Mouse (Mus musculus) neural tube, embryonic 12.5 days (tissue): ENCODE results near the gene Fam222a. TPM values are rescaled to one million over a fixed set of nuclear protein-coding genes. Genes with fewer than 3 reads are reported as not detected.
A peak's percentile ranks its signal among the peaks of the same experiment; 100 is the strongest.

Experiments
- ATAC-seq: fragments of 200-750 bp; cut with Nextera tagmentation; 2 replicates; pipeline ENCODE4 v1.8.0; 2017; ENCODE audit warnings: low read depth, mild to moderate bottlenecking, moderate TSS enrichment, moderate library complexity; ENCODE audit not compliant: low FRiP score
- H3K27ac ChIP-seq: fragments of 300-500 bp; sonication (generic); 2 replicates; pipeline ENCODE4 v1.5.1; 2016
- H3K27me3 ChIP-seq: fragments of 300-500 bp; sonication (generic); replicated peaks from 2 replicates; pipeline ENCODE4 v1.6.1; 2016; ENCODE audit warnings: mild to moderate bottlenecking
- H3K36me3 ChIP-seq: fragments of 300-500 bp; sonication (generic); 2 replicates; pipeline ENCODE4 v1.6.1; 2016; ENCODE audit warnings: mild to moderate bottlenecking
- H3K4me1 ChIP-seq: fragments of 300-500 bp; sonication (generic); 2 replicates; pipeline ENCODE4 v1.6.1; 2016
- H3K4me2 ChIP-seq: fragments of 300-500 bp; sonication (generic); replicated peaks from 2 replicates; pipeline ENCODE4 v1.6.1; 2016; ENCODE audit warnings: mild to moderate bottlenecking
- H3K4me3 ChIP-seq: fragments of 300-500 bp; sonication (generic); 2 replicates; pipeline ENCODE4 v1.5.1; 2016
- H3K9ac ChIP-seq: fragments of 300-500 bp; sonication (generic); 2 replicates; pipeline ENCODE4 v1.6.1; 2016; ENCODE audit warnings: mild to moderate bottlenecking
- H3K9me3 ChIP-seq: fragments of 300-500 bp; sonication (generic); 2 replicates; pipeline ENCODE4 v1.6.1; 2016; ENCODE audit warnings: mild to moderate bottlenecking
- WGBS: fragments of 180-500 bp; shearing (Covaris S2); methylation state at CpG from one replicate; pipeline ENCODE4 v1.1.7; 2016; 5-methylcytosine and 5-hydroxymethylcytosine counted together
- polyA plus RNA-seq: library from polyadenylated mRNA; unstranded; fragments of >200 nt; fragmentation: Nextera tagmentation; extraction: Ambion mirVana; gene quantifications from 2 replicates; pipeline ENCODE4 v1.2.1, GENCODE M21; 2016

The Fam222a gene
- polyA plus RNA-seq, 1 experiment from 2014 or later: 8.0 TPM

- no peaks in the 10 kb centered on the region for H3K27me3 ChIP-seq
- H3K9ac ChIP-seq: no peak overlapping the region
- no peaks in the 10 kb centered on the region for H3K36me3 ChIP-seq
- WGBS: 32% methylated on average over 8 of the region's 8 CpGs
- H3K4me2 ChIP-seq: no peak overlapping the region
- ATAC-seq: no peak
- H3K4me1 ChIP-seq: no peaks in the 10 kb centered on the region
- H3K4me3 ChIP-seq: no peak overlapping the region
- H3K27ac ChIP-seq: no peak overlapping the region
- no peaks in the 10 kb centered on the region for H3K9me3 ChIP-seq
Observed at GRCm38 (mm10) chr5:114618851-114619250, 51.0 kb downstream of the Fam222a start.

- H3K4me1 ChIP-seq: no peaks in the 10 kb centered on the region
- no peaks in the 10 kb centered on the region for H3K36me3 ChIP-seq
- no peak for ATAC-seq
- no peaks in the 10 kb centered on the region for H3K9me3 ChIP-seq
- WGBS: 42% methylated on average over 6 of the region's 6 CpGs
- H3K9ac ChIP-seq: no peak overlapping the region
- no peak overlapping the region for H3K4me2 ChIP-seq
- H3K27me3 ChIP-seq: no peaks in the 10 kb centered on the region
- no peak overlapping the region for H3K27ac ChIP-seq
- H3K4me3 ChIP-seq: no peak overlapping the region
Observed at GRCm38 (mm10) chr5:114620305-114620704, 52.5 kb downstream of the Fam222a start.

GRCm38 (mm10) chr5:114625590-114625989, 57.8 kb downstream of the Fam222a start:
- no peaks in the 10 kb centered on the region for H3K9me3 ChIP-seq
- no peaks in the 10 kb centered on the region for H3K36me3 ChIP-seq
- no peaks in the 10 kb centered on the region for H3K27me3 ChIP-seq
- no peaks in the 10 kb centered on the region for H3K4me1 ChIP-seq
- no peak overlapping the region for H3K27ac ChIP-seq
- no peak overlapping the region for H3K9ac ChIP-seq
- 20% methylated on average over 3 of the region's 3 CpGs for WGBS
- H3K4me2 ChIP-seq: no peak overlapping the region
- no peak for ATAC-seq
- H3K4me3 ChIP-seq: no peak overlapping the region

GRCm38 (mm10) chr5:114631336-114631735, 63.5 kb downstream of the Fam222a start:
- H3K9ac ChIP-seq: no peak overlapping the region
- no peak for ATAC-seq
- H3K4me1 ChIP-seq: no peaks in the 10 kb centered on the region
- H3K36me3 ChIP-seq: no peaks in the 10 kb centered on the region
- no peak overlapping the region for H3K4me2 ChIP-seq
- WGBS: 58% methylated on average over 2 of the region's 2 CpGs
- no peaks in the 10 kb centered on the region for H3K27me3 ChIP-seq
- H3K9me3 ChIP-seq: no peaks in the 10 kb centered on the region
- H3K27ac ChIP-seq: no peak overlapping the region
- H3K4me3 ChIP-seq: no peak overlapping the region

GRCm38 (mm10) chr5:114636091-114636490, 68.3 kb downstream of the Fam222a start:
- peaks cover 7% of the 10 kb centered on the region for H3K4me1 ChIP-seq
- no peak overlapping the region for H3K9ac ChIP-seq
- H3K4me3 ChIP-seq: no peak overlapping the region
- peaks cover 6% of the 10 kb centered on the region; the same call in 1 of the 2 replicates for H3K27me3 ChIP-seq
- no peak for ATAC-seq
- no peak overlapping the region for H3K27ac ChIP-seq
- H3K4me2 ChIP-seq: no peak overlapping the region
- 80% methylated on average over 25 of the region's 25 CpGs for WGBS
- H3K36me3 ChIP-seq: no peaks in the 10 kb centered on the region
- no peaks in the 10 kb centered on the region for H3K9me3 ChIP-seq

GRCm38 (mm10) chr5:114638769-114639644, 71.2 kb downstream of the Fam222a start:
- Histone ChIP-seq H3K9ac (0 out of 2 replicates have a peak overlapping the region, but pooled peaks have one; percentile 21), H3K27me3 (peaks cover 6% of the 10 kb centered on the region; the same call in 1 of the 2 replicates), H3K27ac (no peak overlapping the region), H3K4me3 (0 out of 2 replicates have a peak overlapping the region, but pooled peaks have one; percentile 7), H3K4me1 (peaks cover 7% of the 10 kb centered on the region), H3K4me2 (peak overlapping the region; percentile 50), H3K36me3 (no peaks in the 10 kb centered on the region), H3K9me3 (no peaks in the 10 kb centered on the region)
- WGBS: 16% methylated on average over 22 of the region's 22 CpGs
- ATAC-seq: peak; percentile 72; the same call in 1 of the 2 replicates

GRCm38 (mm10) chr5:114639645-114639957, 71.8 kb downstream of the Fam222a start:
- no peaks in the 10 kb centered on the region for H3K9me3 ChIP-seq
- peak overlapping the region; percentile 50 for H3K4me2 ChIP-seq
- peaks cover 6% of the 10 kb centered on the region; the same call in 1 of the 2 replicates for H3K27me3 ChIP-seq
- H3K27ac ChIP-seq: no peak overlapping the region
- 35% methylated on average over 7 of the region's 7 CpGs for WGBS
- peaks cover 7% of the 10 kb centered on the region for H3K4me1 ChIP-seq
- peak; percentile 37; the same call in 1 of the 2 replicates for ATAC-seq
- no peak overlapping the region for H3K4me3 ChIP-seq
- no peaks in the 10 kb centered on the region for H3K36me3 ChIP-seq
- no peak overlapping the region for H3K9ac ChIP-seq

- H3K4me3 ChIP-seq: no peak overlapping the region
- 71% methylated on average over 10 of the region's 10 CpGs for WGBS
- H3K4me2 ChIP-seq: no peak overlapping the region
- H3K27ac ChIP-seq: no peak overlapping the region
- peaks cover 7% of the 10 kb centered on the region for H3K4me1 ChIP-seq
- no peaks in the 10 kb centered on the region for H3K36me3 ChIP-seq
- ATAC-seq: no peak
- H3K9me3 ChIP-seq: no peaks in the 10 kb centered on the region
- peaks cover 6% of the 10 kb centered on the region; the same call in 1 of the 2 replicates for H3K27me3 ChIP-seq
- no peak overlapping the region for H3K9ac ChIP-seq
Observed at GRCm38 (mm10) chr5:114640809-114641208, 73.0 kb downstream of the Fam222a start.

GRCm38 (mm10) chr5:114644918-114645317, 77.1 kb downstream of the Fam222a start:
- Histone ChIP-seq H3K4me1 (peaks cover 11% of the 10 kb centered on the region), H3K27me3 (peaks cover 11% of the 10 kb centered on the region), H3K27ac (no peak overlapping the region), H3K9me3 (no peaks in the 10 kb centered on the region), H3K36me3 (no peaks in the 10 kb centered on the region), H3K4me2 (no peak overlapping the region), H3K4me3 (no peak overlapping the region), H3K9ac (no peak overlapping the region)
- WGBS: 51% methylated on average over 6 of the region's 6 CpGs
- ATAC-seq: no peak

- 86% methylated on average over 5 of the region's 5 CpGs for WGBS
- no peak overlapping the region for H3K27ac ChIP-seq
- no peak overlapping the region for H3K4me3 ChIP-seq
- no peaks in the 10 kb centered on the region for H3K9me3 ChIP-seq
- H3K36me3 ChIP-seq: no peaks in the 10 kb centered on the region
- H3K9ac ChIP-seq: no peak overlapping the region
- H3K27me3 ChIP-seq: peaks cover 13% of the 10 kb centered on the region
- no peak overlapping the region for H3K4me2 ChIP-seq
- H3K4me1 ChIP-seq: peaks cover 13% of the 10 kb centered on the region
- ATAC-seq: no peak
Observed at GRCm38 (mm10) chr5:114645916-114646315, 78.1 kb downstream of the Fam222a start.

GRCm38 (mm10) chr5:114647211-114647974, 79.6 kb downstream of the Fam222a start:
- no peaks in the 10 kb centered on the region for H3K9me3 ChIP-seq

GRCm38 (mm10) chr5:114648728-114649311, 81.0 kb downstream of the Fam222a start:
- Histone ChIP-seq H3K9ac (no peak overlapping the region), H3K9me3 (no peaks in the 10 kb centered on the region), H3K4me3 (no peak overlapping the region), H3K36me3 (no peaks in the 10 kb centered on the region), H3K27me3 (peaks cover 16% of the 10 kb centered on the region), H3K4me1 (peaks cover 17% of the 10 kb centered on the region), H3K27ac (no peak overlapping the region), H3K4me2 (no peak overlapping the region)
- 77% methylated on average over 11 of the region's 11 CpGs for WGBS
- ATAC-seq: no peak

More at GRCm38 (mm10) chr5:114647211-114647974, 79.6 kb downstream of the Fam222a start:
- Histone ChIP-seq H3K27ac (no peak overlapping the region), H3K36me3 (no peaks in the 10 kb centered on the region), H3K9ac (0 out of 2 replicates have a peak overlapping the region, but pooled peaks have one; percentile 26), H3K4me1 (peaks cover 17% of the 10 kb centered on the region), H3K4me3 (peak overlapping the region; percentile 18), H3K27me3 (peaks cover 16% of the 10 kb centered on the region), H3K4me2 (peak overlapping the region; percentile 61)
- 3% methylated on average over 27 of the region's 27 CpGs for WGBS
- peak; percentile 55 for ATAC-seq
